Mouse (Mus musculus) small intestine, adult 2 months (tissue): ENCODE data around the gene Gm43738. TPM values are rescaled to one million over a fixed set of nuclear protein-coding genes. Genes with fewer than 3 reads are reported as not detected.

Experiments used
- H3K27ac ChIP-seq: fragments of 200-500 bp; 2 replicates; pipeline ENCODE4 v1.5.1; 2012; ENCODE audit warnings: low read depth, low read length, control low read depth, inconsistent platforms; ENCODE audit not compliant: insufficient read depth
- H3K27me3 ChIP-seq: fragments of 200-500 bp; 2 replicates; pipeline ENCODE4 v1.6.1; 2012; ENCODE audit warnings: mild to moderate bottlenecking, moderate library complexity, low read length, inconsistent platforms; ENCODE audit not compliant: control insufficient read depth, insufficient read depth
- H3K36me3 ChIP-seq: fragments of 200-500 bp; 2 replicates; pipeline ENCODE4 v1.6.1; 2012; ENCODE audit warnings: mild to moderate bottlenecking, low read length, control low read depth, inconsistent platforms; ENCODE audit not compliant: control insufficient read depth, insufficient read depth
- H3K4me1 ChIP-seq: fragments of 200-500 bp; 2 replicates; pipeline ENCODE4 v1.6.1; 2012; ENCODE audit warnings: low read length, inconsistent platforms, mixed read lengths; ENCODE audit not compliant: control insufficient read depth, insufficient read depth, insufficient read length
- H3K4me3 ChIP-seq: fragments of 200-500 bp; 2 replicates; pipeline ENCODE4 v1.5.1; 2012; ENCODE audit warnings: low read depth, mild to moderate bottlenecking, control low read depth, inconsistent platforms, low read length, moderate library complexity
- CTCF ChIP-seq: fragments of 200-500 bp; IDR thresholded peaks from 2 replicates; pipeline ENCODE4 v1.5.1; 2012; ENCODE audit warnings: low read depth, mild to moderate bottlenecking, control low read depth, inconsistent platforms, low read length, moderate library complexity, mixed read lengths; ENCODE audit not compliant: insufficient replicate concordance, insufficient read length; ENCODE audit errors: extremely low read depth
- POLR2A ChIP-seq: fragments of 200-500 bp; IDR thresholded peaks from 2 replicates; pipeline ENCODE4 v1.6.1; 2012; ENCODE audit warnings: low read depth, mild to moderate bottlenecking, control low read depth, inconsistent platforms, low read length, moderate library complexity
- WGBS: fragments of 180-500 bp; shearing (Covaris S2); methylation state at CpG from one replicate; pipeline ENCODE4 v1.1.7; 2018; 5-methylcytosine and 5-hydroxymethylcytosine counted together
- polyA plus RNA-seq: library from polyadenylated mRNA; depleted of rRNA; stranded (reverse); fragments of >200 nt; gene quantifications from 2 replicates; pipeline ENCODE4 v1.2.3, GENCODE M21; 2012; rRNA removed

Gene Gm43738
- polyA plus RNA-seq = not detected in 2 replicates

GRCm38 (mm10) chr3:89100811-89101210 is at the start of gene Gm43738:
Gene Gm43738 (minus strand): TSS chr3:89101099.
- peaks cover 3% of the 10 kb centered on the region; the same call in 1 of the 2 replicates for H3K4me1 ChIP-seq
- peak within 1 kb of the TSS; percentile 69 for H3K4me3 ChIP-seq
- H3K36me3 ChIP-seq = peaks cover 26% of the 10 kb centered on the region
- 15% methylated on average over 7 of the region's 7 CpGs for WGBS
- peak within 1 kb of the TSS; percentile 29 for H3K27ac ChIP-seq
- H3K27me3 ChIP-seq = no peaks in the 10 kb centered on the region
- TF ChIP-seq CTCF (no peak), POLR2A (no peak)

- H3K27me3 ChIP-seq = peaks cover 6% of the 10 kb centered on the region; the same call in 1 of the 2 replicates
- WGBS = 72% methylated on average over 14 of the region's 14 CpGs
- no peak overlapping the region for H3K4me3 ChIP-seq
- H3K36me3 ChIP-seq = peaks cover 21% of the 10 kb centered on the region
- TF ChIP-seq CTCF = no peak
- H3K4me1 ChIP-seq = peaks cover 10% of the 10 kb centered on the region
- H3K27ac ChIP-seq = no peak overlapping the region
Measured at GRCm38 (mm10) chr3:89148567-89148966, 47.7 kb upstream of the Gm43738 start.

- Histone ChIP-seq H3K27me3 (peaks cover 6% of the 10 kb centered on the region; the same call in 1 of the 2 replicates), H3K27ac (no peak overlapping the region), H3K4me3 (peak overlapping the region; percentile 54), H3K4me1 (peaks cover 10% of the 10 kb centered on the region), H3K36me3 (peaks cover 27% of the 10 kb centered on the region)
- 11% methylated on average over 15 of the region's 15 CpGs for WGBS
- TF ChIP-seq POLR2A = no peak
- TF ChIP-seq CTCF = no peak
Measured at GRCm38 (mm10) chr3:89147979-89148311, 47.0 kb upstream of the Gm43738 start.

DNA sequence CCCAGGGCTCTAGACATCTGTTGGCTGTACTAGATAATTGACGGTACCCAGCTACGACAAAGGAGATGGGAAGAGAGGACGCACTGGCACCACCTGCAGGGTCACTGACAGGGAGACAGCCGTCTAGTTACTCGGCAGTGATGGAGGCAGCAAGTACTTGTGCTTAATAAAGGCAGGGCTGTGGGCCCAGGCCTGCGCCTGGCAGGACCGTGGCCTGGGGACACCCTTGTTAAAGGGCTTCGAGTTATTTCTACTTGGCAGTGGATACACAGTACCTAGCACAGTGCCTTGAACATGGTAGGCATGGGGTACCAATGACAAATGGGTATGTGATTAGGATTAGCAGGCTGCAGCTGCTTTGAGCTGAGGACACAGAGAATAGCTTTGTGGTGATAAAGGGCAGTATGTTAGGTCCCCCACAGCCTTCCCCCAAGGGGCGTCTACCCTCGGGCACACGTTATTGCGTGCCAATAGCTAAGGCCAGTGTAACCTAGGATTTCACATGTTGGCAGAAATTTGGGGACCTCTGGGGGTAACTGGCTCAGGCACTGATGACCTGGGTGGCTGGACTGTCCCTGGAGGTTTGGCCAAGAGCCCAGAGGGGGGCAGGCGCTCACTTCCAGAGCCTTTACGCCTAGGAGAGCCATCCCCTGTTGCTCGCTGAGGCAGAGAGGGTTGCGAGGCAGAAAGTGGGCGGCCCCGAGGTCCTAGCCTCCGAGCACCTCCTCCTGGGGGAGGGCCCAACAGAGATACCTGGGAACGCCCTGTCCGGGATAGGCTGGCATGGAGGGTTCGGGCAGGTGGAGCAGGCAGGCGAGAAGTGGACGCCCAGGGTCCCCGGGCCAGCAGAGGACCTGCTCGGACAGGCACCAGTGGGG is 46.4 kb upstream of the Gm43738 start:
- H3K36me3 ChIP-seq = peaks cover 33% of the 10 kb centered on the region
- peak overlapping the region; percentile 54 for H3K4me3 ChIP-seq
- H3K27ac ChIP-seq = no peak overlapping the region
- WGBS = 23% methylated on average over 26 of the region's 26 CpGs
- peaks cover 6% of the 10 kb centered on the region; the same call in 1 of the 2 replicates for H3K27me3 ChIP-seq
- TF ChIP-seq CTCF = no peak
- TF ChIP-seq POLR2A = no peak
- peaks cover 10% of the 10 kb centered on the region for H3K4me1 ChIP-seq

GRCm38 (mm10) chr3:89145566-89145965 is 44.7 kb upstream of the Gm43738 start:
- 85% methylated on average over 8 of the region's 8 CpGs for WGBS
- no peak for TF ChIP-seq CTCF
- TF ChIP-seq POLR2A = no peak
- peaks cover 50% of the 10 kb centered on the region for H3K36me3 ChIP-seq
- no peak overlapping the region for H3K27ac ChIP-seq
- peaks cover 10% of the 10 kb centered on the region for H3K4me1 ChIP-seq
- H3K4me3 ChIP-seq = no peak overlapping the region
- peaks cover 3% of the 10 kb centered on the region; the same call in 1 of the 2 replicates for H3K27me3 ChIP-seq

GRCm38 (mm10) chr3:89144821-89145220 is 43.9 kb upstream of the Gm43738 start:
- Histone ChIP-seq H3K27me3 (peaks cover 2% of the 10 kb centered on the region; the same call in 1 of the 2 replicates), H3K27ac (no peak overlapping the region), H3K36me3 (peaks cover 52% of the 10 kb centered on the region), H3K4me1 (peaks cover 10% of the 10 kb centered on the region), H3K4me3 (no peak overlapping the region)
- no peak for TF ChIP-seq CTCF
- 82% methylated on average over 10 of the region's 10 CpGs for WGBS

DNA sequence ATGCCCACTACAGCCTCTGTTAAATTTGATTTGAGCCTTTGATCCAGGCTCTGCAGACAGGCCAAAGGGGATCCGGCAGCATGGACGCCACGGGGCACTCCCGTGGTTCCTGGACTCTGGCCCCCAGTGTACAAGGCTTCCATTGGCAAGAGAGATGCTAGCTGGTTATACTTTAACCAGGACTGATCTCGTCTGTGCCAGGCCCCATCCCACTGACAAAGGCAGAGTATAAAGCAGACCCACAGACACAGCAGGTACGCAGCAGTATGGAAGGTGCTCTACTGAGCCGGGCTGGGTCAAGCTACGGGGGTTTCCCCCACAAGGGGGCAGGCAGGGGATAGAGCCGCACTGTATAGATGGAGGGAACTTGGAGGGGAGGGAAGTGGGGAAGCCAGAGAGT is 35.5 kb upstream of the Gm43738 start:
- TF ChIP-seq POLR2A = peak; percentile 99
- TF ChIP-seq CTCF = 0 out of 2 replicates have a peak, but pooled peaks have one; percentile 19
- WGBS = 19% methylated on average over 9 of the region's 9 CpGs
- Histone ChIP-seq H3K4me3 (peak overlapping the region; percentile 75), H3K4me1 (peaks cover 32% of the 10 kb centered on the region), H3K27me3 (no peaks in the 10 kb centered on the region), H3K36me3 (peaks cover 9% of the 10 kb centered on the region), H3K27ac (peak overlapping the region; percentile 91)
